Mouse (Mus musculus) fat pad, adult 2 months (tissue): Measurements from ENCODE around the gene Peak1.

Experiments used
- DNase-seq: peaks from one replicate; pipeline ENCODE4 v3.0.0-alpha.2; 2011; ENCODE audit warnings: low read depth, low spot score; ENCODE audit errors: extremely low read depth

Peak1 gene

GRCm38 (mm10) chr9:56205336-56205735 lies 212.5 kb downstream of the Peak1 start:
- no peak for DNase-seq

DNA sequence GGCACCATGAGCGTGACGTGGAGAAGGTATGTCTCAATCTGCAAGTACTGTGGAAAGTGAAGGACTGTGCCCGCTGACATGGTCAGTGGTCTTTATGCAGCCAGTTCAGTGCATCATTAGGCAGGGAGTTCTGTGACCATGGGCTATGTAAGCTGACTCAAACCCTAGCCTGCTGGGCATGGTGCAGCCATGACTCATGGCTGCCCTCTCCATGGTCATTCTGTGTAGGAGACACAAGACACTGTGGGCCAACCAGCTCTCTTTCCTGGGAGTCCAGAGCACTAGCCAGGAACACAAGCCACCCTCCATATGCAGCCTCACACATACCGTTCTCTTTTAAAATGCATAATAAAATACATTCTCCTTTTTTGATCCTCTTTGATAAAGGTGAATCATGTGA lies 213.6 kb downstream of the Peak1 start:
- no peak for DNase-seq

DNA sequence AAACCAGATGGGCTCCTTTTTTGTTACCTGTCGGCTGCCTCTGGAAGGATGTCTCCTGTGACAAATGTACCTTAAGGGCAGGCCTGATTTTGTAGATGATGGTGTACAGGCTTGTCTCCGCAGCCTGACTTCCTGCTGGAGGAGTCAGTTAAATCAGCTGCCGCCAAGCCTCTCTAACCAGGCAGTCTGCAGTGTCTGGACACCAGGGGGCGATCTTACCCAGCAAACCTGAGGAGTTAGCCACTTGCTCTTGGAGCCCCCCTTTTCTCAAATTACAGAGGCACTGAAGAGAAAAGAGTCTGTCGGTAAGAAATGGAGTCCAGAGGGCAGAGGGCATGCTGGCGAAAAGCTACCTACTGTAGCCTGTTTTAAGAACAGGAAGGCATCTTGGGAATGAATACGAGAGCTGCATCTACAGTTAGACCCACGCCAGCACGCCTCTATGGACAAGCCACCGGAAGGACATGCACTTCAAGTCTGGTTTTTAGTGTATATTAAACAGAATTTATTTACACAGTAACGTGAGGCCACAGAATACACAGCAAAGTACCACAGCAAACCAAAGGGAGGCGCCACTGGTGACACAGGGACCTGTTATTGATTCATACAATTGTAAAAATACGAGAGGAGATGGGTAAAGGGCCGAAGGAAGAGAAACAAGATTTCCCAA lies 217.1 kb downstream of the Peak1 start:
- no peak for DNase-seq

DNA sequence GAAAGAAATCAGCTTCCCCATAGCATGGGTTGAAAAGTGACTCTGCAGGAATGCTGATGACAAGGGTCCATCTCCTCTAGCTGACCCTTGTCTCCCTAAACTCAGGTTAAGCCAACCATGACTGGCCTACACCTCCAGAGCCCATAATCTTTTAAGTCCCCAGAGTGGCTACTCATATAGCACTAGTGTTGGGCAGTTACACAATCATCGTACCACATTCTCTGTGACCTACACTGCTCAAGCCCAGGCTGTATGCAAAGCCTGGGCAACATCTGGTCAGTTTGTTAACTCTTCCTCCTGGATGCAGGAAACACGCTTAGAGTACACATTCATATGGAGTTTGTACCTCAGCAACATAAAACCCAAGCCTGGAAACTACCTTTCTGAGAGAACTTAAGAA lies 217.7 kb downstream of the Peak1 start:
- DNase-seq = no peak

DNA sequence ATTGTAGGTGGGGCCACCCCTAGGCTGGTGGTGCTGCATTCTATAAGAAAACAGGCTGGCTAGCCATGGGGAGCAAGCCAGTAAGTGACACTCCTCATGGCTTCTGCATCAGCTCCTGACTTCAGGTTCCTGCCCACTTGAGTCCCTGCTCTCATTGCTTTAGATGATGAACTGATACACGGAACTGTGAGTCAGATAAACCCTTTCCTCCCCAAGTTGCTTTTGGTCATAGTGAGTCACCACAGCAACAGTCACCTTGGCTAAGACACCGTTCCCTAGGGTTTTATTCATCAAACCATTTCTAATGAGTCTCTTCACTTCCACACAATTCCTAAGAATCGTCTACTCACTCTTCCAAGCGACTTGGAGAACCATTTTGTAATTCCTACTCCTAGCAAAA lies 220.9 kb downstream of the Peak1 start:
- no peak for DNase-seq

DNA sequence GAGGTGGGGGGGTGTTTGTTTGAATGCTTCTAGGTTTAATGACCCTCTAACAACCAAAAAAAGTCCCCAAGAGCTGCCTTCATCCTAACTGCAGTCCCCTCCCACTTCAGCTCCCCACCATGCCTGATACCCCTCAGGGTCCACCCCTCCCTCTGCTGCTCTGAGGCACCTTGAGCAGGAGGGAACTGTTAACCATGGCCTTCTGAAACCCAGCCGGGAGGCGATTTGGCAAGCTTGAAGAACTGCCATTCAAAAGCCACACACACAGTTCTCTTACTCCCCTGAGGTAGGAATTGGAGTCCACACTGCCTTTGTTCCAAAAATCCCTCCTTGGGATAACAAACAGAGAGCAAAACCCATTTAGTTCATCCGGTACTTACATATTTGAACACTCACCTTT lies 222.7 kb downstream of the Peak1 start:
- no peak for DNase-seq

- DNase-seq = no peak
Observed at GRCm38 (mm10) chr9:56191498-56192455, 226.1 kb downstream of the Peak1 start.

DNA sequence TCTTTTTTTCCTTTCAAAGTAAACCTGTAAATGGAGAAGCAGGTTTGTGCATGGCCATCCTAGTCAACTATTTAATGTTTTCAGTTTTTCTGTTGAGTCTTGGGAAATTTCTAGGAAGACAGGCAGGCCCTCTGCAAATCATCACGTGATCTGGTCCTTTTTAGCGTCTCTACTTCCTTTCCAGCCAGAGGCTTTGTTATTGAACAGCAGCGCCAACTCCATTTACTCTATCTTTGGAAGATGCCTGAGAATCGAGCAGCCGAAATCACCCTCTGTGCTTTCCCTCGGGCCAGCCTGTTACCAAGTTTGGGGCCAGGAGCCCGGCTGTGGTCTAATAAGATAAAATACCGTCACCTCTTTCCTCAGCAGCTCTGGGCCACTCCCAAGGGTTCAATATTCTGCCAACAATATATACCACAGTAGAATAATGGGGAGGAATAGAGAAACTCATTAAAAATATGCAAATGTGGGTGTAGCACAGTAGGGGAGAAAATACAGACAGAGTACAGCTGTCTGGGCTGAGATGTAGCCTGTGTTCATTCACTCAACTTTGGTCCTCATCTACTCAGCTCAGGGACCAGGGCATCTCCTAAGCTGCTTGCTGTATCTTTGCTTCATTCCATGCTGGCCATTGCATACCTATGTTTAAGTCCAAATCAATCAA lies 237.6 kb downstream of the Peak1 start:
- DNase-seq = no peak

DNA sequence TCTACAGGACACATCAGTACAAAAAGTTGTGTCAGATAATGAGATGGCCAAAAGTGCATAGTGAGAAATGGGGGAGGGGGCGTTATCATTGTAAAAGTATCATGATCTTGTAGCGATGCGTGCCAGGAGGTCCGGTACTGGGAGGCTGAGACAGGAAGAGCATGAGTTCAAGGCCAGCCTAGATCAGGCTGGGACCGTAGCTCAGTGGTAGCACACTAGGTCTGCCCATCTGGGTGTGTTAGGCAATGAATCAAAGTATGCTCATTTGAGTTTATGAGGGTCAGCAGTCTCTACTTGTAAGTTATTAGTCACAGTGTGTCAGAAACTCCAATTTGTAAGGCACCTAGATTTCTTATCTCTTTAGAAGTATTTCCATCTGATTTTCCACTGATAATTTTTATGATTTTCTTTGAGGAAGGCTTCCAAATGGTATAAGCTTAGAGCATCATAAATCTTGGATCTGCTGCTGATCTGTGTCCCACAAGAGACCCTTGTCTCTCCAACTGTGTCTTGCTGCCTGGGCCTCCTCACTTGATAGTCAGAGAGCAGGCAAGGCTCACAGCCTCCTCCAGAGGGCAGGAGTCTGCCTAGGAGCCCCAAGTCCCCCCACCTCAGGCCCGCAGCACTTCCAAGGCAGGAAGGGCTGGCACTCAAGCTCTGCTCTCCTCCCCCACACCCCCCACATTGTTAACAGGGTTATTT lies 238.3 kb downstream of the Peak1 start:
- DNase-seq = no peak

DNA sequence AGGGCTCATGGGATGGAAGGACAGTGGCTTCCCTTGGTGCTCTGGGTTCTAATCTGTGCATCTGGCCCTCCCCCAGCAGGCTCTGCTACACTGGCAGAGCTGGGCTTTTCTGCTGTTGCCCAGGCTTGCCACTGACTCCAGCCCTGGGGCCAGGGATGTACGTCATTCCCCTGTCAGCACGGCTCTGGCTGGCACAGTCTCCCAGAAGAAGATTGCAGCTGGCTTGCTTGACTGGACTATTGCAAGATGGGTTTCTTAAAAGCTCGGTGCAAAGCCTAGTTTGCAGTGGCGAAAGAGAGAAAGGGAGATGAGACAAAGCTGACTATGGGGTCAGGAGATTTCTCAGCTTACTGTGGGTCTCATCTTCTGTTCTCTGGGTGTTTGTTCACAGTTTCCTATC lies 240.5 kb downstream of the Peak1 start:
- DNase-seq = no peak

GRCm38 (mm10) chr9:56175316-56175715 lies 242.6 kb downstream of the Peak1 start:
- no peak for DNase-seq

- DNase-seq = no peak
Observed at GRCm38 (mm10) chr9:56167690-56168089, 250.2 kb downstream of the Peak1 start.

GRCm38 (mm10) chr9:56166161-56166560 lies 251.7 kb downstream of the Peak1 start:
- no peak for DNase-seq

DNA sequence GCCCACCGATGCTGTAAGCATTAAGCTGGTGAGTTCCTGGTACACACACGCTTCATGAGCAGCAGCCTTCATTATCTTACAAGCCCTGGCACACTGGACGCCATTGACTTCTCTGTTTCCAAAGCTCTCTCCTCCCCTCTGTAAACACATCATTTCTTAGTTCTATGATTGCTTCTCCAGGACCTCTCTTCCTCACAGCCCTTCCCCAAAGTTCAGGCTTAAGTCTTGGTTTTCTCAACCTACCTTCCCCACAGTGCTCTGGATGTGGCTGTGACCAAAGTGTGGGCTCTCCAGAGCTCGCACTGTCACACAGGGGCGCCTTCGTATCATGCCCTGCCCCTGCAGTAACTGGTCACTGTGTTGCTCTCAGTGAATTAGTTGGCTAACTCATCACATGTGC lies 252.5 kb downstream of the Peak1 start, which contains the start of gene Tspan3:
Gene Tspan3 (minus strand): TSS at position 101 of the 400 bp plus-strand sequence.
- DNase-seq = no peak

GRCm38 (mm10) chr9:56160341-56161141 lies 257.3 kb downstream of the Peak1 start:
- DNase-seq = no peak

- DNase-seq = no peak
Observed at GRCm38 (mm10) chr9:56159456-56159855, 258.4 kb downstream of the Peak1 start.

DNA sequence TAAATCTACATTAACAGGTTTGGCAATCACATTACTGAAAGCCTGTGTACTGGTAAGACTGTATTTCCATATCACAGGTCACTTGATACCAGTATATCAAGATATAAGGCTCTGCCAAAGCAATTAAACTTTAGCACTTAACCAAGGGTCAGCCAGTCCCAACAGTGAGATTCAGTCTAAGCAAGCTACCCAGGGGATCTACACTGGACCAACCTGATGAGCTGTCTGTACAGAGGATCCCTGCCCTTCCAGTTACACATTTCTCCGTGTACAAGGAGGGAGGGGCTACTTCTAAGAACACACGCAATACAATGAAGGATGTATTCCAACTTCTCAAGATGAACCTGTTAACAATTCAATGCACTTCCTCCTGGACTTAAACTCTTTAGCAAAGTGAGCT lies 259.8 kb downstream of the Peak1 start:
- DNase-seq = no peak

GRCm38 (mm10) chr9:56154572-56154971 lies 263.3 kb downstream of the Peak1 start:
- no peak for DNase-seq

- no peak for DNase-seq
Observed at GRCm38 (mm10) chr9:56152482-56153007, 265.3 kb downstream of the Peak1 start.
